Mouse (Mus musculus): ENCODE data around the gene Ms4a12.
"Not testable (repeated sequence)": the region's sequence is repeated elsewhere in the genome, so short reads cannot be mapped to it uniquely, and the experiment has no call there.

Gene Ms4a12

DNA sequence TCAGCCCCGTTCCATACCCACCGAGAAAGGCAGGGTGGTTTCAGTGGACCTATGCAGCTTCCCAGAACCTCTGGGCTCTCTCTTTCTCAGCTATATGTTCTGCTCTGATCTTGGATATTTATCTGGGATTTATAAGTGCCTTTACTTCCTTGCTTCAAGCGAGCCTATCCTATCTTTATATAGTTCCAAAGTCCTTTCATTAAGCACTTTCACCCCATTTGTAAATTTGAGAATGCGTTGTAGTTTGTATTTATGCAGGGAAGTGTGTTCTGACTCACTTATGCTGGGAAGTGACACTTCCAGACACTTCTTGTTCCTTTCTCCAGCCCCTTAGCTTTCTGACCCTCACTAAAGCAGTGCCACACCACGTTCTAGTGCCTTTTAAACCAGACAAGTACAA is at the start of gene Ms4a12:
TSS of gene Ms4a12 (minus strand) at position 101 of the 400 bp plus-strand sequence.
- no peak for DNase-seq (ENCODE audit: low spot score in 2 of 2)

DNA sequence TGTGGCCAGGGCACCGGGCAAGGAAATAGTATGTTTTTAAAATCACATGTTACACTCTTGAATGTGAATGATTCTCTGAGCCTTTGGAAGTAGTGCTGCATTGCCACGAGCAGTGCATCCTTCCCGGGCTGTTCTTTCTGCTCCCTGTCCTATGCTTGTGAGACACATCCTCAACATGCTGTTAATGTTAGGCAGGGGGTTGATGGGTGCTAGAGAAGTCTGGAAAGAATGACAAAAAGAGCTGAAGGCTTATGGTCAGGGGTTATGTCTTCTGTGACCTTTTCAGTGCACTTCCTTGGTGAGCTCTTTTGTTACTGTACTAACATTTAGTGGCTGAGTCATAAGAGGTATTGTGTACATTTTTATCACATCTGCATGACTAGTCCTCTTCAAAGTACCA is 48.0 kb upstream of the Ms4a12 start:
- DNase-seq (ENCODE audit: low spot score in 2 of 2): no peak

DNA sequence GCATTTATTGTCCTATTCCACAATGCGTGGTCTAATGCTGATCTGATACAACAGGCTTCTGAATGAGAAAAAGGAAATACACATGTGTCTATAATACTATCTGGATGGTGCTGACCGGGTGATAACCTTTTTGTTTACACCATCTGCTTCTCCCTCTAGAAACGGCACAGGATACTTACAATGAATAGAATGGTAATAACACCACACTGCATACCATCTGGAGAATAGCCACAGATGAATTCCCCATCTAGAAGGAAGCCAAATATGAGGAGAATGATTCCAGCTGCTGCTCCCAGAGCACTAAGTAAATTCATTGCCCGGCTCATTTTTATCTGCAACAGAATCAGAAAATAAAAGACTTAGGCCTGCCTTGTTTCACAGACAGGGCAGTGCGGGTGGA is 44.2 kb upstream of the Ms4a12 start:
- no peak for DNase-seq (ENCODE audit: low spot score in 2 of 2)

DNA sequence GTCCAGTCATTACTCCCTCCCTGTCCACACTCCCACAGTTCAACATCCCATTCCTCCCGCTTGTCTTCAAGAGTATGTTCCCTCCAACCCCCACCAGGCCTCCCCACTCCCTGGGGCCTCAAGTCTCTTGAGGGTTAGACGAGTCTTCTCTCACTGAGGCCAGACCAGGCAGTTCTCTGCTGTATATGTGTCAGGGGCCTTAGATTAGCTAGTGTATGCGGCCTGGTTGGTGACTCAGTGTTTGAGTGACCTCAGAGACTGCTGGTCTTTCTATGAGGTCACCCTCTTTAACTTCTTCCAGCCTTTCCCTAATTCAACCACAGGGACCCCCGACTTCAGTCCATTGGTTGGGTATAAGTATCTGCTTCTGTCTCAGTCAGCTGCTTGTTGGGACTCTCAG is 34.7 kb upstream of the Ms4a12 start:
- no peak for DNase-seq (ENCODE audit: low spot score in 2 of 2)

DNA sequence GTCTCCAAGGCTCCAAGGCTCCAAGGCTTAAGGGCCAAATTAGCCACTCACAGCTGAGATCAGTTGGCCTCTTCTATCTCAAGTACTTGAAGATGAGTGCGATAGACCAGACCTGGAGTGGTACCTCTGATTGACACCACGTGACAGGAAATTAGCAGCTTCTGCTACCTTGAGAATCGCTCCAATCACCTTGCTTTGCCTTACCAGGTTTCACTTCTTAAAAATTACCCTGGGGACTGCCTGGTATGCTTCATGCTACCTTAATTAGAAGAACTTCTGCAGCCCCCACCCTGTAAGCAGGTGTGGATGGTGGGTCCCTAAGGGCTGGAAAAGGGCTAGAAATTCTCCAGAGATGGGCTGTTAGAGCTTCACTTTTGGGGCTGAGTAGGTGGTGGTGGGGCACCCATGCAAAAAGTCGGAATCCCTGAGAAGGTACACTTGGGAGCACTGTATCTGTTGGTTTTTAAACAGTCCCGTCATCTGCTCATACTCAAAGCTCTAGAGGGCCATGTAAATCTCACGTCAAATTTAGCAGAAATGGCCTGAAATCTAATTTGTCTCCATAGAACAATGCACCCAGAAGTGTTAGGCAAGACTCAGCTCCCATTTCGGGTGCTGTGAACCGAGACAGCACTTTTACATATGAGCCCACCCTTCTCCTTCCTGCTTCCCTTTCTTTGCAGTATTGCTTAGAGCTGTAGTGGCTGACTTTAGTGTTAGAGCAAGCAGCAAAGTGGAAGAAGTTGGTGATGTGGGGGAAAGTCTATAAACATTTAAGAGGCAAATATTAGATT is 34.0 kb upstream of the Ms4a12 start, which contains the start of gene Ms4a1:
TSS of gene Ms4a1 (minus strand) at position 190 of the 794 bp plus-strand sequence.
- no peak for DNase-seq (ENCODE audit: low spot score in 2 of 2)

DNA sequence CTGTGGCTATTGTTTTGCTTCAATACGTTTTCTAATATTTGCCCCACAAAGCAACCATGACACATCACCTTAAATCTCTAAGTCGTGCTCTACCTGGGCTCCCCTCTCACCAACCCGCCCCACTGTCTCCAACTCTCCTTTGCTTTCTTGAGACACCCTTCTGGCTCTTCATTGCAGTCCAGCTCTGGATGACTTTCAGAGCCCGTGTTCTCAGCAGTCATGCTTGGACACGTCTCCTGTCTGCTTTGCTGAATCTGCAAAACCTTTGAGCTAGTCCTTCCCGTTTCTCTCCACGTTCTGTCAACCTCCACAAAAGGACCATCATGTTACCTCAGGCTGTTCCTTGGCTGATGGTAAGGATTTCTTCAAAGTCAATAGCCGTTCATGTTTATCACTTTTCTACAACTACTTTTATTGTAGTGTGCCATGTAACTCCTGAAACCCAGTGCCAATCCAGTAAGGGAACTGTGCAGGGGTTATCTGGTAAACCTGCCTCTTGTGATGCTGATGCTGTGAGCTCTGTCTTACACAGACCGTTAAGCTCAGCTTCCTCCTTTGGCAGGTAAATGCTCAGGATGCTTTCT is 32.4 kb upstream of the Ms4a12 start:
- DNase-seq (ENCODE audit: low spot score in 2 of 2): no peak

DNA sequence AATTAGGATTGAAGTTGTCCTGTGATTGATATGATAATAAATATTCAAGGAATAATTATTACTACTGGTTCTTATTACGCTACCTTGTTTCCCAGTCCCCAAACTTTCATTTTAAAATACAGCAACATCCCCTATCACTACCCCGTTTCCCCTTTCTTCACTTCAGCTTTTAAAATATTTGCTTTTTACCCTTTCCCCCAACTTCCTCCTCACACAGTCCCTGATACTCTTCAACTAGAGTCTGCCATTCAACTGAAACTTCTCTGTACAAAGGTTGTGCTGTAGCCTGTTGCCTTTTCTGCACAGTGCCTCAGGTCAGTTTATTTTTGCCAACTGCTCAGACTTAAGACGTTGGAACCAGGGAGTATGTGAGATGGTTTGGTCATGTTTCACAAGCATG is 31.3 kb upstream of the Ms4a12 start:
- DNase-seq (ENCODE audit: low spot score in 2 of 2): no peak

DNA sequence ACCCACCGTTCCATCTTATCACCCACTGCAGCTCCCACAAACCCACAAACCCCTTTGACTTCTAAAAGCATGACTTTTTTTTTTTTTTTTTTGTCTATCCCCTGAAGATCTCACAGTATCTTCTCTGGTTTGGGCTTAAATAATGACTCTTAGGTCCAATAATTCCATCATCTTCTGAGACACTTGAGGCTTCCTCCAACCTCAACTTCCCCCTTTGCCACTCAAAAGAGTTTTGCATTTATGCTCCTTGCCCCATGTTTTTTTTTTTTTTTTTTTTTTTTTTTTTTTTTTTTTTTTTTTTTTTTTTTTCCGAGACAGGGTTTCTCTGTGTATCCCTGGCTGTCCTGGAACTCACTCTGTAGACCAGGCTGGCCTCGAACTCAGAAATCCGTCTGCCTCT is 30.7 kb upstream of the Ms4a12 start:
- DNase-seq (ENCODE audit: low spot score in 2 of 2): not testable (repeated sequence)

DNA sequence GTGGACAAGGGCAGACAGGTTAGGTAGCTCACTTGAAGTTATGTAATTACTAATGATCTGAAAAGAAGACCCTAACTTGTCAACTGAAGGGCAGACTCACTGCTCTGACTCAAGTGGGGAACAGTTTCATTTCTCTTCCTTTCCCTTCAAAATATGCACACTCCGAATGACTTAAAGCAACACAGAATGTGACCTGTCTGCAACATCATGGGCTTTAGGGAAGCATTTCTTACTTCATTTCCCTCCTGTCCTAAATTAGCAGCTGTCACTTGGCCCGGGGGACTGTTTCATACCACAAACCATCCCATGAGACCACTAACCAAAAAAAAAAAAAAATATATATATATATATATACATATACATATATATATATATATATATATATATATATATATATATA is 29.3 kb upstream of the Ms4a12 start:
- no peak for DNase-seq (ENCODE audit: low spot score in 2 of 2)

DNA sequence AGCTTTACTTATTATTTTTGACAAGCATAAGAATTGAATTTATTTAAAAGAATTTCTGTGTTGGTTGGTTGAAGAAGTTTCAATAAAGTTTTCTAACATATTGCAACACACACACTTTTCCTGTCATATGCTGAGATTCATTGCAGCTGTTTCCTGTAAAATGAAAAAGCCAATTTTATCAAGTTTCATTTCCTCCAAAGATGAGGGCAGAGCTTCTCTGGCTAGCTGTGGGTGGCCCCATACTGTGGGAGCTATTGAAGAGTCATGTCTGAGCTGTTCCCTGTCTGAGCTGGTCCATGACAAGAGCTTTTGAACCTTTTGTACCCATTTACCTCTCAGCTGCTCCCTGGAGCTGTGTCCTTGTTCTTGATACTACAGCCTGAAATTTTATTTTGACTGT is 12.0 kb upstream of the Ms4a12 start:
- no peak for DNase-seq (ENCODE audit: low spot score in 2 of 2)

DNA sequence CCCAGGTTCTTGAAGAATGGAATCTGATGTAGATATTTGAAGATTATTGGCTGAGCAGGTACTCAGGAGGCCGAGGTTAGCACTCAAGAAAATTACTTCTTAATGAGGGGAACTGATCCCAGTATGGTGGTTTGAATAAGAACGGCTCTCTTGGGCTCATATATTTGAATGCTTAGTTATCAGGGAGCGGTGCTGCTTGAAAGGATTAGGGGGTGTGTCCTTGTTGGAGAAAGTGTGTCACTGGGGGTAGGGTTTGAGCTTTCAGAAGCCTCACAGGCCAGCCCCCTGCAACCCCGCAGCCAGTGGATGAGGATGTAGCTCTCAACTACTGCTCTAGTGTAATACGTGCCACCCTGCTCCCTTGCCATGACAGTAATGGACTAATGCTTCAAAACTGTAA is 10.3 kb upstream of the Ms4a12 start:
- DNase-seq (ENCODE audit: low spot score in 2 of 2): no peak

DNA sequence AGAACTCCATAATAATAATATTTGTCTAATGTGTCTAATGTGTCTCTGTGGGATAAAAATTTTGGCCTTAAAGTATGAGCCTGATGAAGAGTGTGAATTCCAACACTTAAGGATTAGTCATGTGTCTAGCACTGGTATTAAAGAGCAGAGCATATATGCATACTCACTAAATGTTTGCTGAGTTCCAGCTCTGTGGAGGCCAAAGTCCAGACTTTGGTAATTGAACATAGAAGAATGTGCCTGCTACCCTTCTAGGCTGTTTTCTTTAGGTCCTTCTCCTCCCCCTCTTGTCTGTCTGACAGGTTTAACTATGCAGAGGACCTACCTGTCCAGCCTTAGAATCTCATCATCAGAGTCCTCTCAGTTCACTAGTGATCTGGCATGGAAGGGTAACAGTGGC is 3.6 kb upstream of the Ms4a12 start:
- no peak for DNase-seq (ENCODE audit: low spot score in 2 of 2)

DNA sequence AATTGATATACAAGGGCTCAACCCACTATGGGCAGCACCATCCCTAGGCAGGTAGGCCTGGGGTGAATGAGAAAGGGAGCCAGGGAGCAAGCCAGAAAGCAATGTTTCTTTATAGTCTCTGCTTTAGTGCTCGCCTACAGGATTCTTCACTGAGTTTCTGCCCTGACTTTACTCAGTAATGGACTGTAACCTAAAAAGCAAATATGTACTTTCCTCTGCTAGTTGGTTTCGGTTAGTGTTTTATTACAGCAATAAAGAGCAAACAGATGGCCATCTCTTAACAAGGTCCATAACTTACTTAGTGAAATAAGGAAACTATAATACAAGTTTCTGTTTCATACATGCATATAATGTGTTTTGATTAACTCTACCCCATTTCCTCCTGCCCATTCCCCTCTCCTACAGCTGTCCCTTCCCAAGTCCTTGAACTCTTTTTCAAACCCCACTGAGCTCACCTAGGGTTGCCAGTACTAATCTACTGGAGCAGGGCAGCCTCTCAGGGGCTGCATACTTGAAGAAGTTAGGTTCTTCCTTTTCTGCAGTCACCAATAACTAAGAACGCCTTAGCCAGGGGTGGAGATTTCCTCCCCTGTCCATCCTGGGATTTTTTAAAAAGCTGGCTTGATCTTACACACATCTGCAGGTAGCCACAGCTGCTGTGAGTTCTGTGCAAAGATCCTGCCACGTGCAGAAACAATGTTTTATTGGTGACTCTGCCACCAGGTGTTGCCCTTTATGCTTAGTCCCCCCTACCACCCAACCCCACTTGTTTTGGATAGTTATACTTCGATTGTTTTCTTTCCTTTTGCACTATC is 2.9 kb upstream of the Ms4a12 start:
- DNase-seq (ENCODE audit: low spot score in 2 of 2): no peak

DNA sequence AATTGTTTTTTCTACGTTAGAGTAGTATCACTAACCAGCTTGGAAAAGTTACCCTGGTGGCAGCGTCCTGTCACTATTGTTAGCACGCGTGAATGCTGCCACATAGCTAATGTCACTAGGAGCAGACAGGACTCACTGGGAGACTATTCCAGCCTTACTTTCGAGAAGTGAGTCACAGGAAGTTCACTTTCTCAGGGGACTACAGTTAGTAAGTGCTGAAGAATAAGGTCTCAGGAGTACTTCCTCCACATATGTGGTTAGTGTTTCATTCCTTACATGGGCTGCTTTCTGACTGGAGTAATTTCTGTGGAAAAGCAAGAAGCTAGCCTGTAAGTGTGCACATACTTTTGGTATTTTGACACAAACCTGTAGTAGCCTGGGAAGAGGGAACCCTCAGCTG is 2.0 kb upstream of the Ms4a12 start:
- no peak for DNase-seq (ENCODE audit: low spot score in 2 of 2)

DNA sequence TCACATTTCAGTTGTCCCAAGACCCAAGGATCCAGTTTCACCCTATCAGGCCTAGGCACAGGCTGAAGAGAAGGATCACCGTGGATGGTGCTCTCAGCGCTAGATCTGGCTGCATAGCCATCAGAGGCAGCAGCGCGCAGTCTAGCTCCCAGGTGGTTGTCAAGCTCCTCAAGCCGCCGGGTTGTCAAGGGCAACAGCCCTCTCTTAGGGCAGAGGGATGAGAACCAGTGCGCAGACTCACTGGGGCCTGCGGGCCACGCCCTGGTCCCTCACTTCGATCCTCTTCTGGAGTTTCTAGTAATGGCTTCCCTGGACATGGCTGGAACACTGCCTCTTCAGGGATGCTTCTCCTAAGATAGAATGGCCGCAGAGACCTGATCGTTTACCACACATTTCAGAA is 35.7 kb downstream of the Ms4a12 start, which contains the start of gene Ms4a13:
TSS of gene Ms4a13 (minus strand) at position 192 of the 400 bp plus-strand sequence.
- no peak for DNase-seq (ENCODE audit: low spot score in 2 of 2)

DNA sequence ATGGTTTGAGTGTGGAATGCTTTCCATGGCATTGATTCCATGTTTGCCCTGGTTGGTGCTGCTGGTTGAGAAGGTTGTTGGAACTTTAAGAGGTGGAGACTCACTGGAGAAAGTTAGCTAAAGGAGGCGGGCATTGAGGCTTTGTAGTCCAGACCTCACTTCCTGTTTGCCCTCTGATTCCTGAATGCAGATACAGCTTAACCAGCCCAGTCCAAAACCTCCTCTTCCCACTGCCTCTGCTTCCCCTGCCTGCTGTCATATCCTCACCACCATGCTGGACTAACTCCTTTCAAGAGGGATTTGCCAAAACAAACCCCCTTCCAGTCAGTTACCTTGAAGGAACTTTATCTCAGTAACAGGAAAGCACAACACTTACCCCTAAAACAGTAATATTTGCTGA is 39.7 kb downstream of the Ms4a12 start:
- no peak for DNase-seq (ENCODE audit: low spot score in 2 of 2)

DNA sequence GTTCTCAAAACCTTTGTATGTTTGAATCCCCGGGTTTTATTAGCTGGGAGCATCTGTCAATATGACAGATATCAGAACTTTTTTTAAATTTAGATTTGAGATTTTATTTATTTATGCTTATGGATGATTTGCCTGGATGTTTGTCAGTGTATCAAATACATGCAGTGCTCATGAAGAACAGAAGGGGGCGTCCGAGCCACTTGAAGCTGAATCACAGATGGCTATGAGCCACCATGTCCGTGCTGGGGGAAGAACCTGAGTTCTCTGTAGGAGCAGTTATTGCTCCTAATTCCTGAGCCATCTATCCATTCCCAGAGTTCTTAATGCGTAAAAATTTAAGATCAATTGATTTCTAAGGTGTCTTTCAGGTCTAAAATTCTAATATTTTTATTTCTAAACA is 48.1 kb downstream of the Ms4a12 start:
- no peak for DNase-seq (ENCODE audit: low spot score in 2 of 2)

DNA sequence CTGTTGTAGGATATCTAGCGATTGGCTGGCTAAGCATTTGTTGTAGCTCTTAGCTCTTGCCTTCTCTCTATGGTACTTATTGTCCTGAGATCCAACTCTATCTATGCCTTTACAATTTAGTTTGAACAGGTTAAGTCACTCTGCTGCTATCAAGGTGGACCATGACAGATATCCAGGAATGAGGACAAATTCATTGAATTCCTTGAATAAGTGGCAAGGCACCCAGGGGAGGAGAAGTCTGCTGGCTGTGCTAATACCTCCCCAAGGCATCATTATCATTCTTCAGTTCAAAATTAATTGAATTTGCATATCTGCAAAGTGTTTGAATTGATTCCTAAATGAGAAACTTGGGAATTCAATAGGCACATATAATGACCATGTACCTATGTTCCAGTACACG is 54.8 kb downstream of the Ms4a12 start:
- no peak for DNase-seq (ENCODE audit: low spot score in 2 of 2)

DNA sequence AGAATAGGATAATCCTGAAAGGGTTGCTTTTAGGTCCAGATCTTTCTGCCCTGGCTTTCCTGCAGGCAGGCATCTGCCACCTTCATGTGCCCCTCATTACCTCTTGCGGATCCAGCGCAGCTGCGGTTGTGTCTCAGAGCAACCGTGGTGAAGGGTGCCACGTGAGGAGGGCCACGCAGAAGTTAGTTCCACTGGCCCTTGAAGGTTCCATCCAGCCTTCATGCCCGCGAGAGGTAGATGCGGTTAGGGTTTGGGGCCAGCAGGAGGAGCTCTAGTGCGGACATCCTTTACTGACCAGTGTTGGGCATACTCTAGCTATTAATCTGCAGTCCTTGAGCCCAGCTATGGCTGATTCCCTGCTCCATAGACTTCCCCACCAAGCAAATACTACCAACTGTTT is 67.1 kb downstream of the Ms4a12 start, which contains the start of gene 1700025F22Rik:
TSS of gene 1700025F22Rik (minus strand) at position 149 of the 400 bp plus-strand sequence.
- no peak for DNase-seq (ENCODE audit: low spot score in 2 of 2)
